21 mouse cellular contexts compared by ENCODE assay signal in genomic region chr1:134265797-134266196, GRCm38 (mm10). TPM values are rescaled to one million over a fixed set of nuclear protein-coding genes. Genes with fewer than 3 reads are reported as not detected.
DNase-seq lines count a peak whose midpoint lies in the region; ATAC-seq lines count a peak whose summit lies in the region.
"Had no signal": no experiment of that assay in that cellular context is flagged by ENCODE, and none has a peak within 500 bp of the region (broad histone marks: within the 10 kb centered on the region; RNA-seq: fewer than 3 reads in every experiment).

No protein-coding gene starts in this region.

- no peak for DNase-seq in frontal cortex, adult 2 months (ENCODE audit: extremely low spot score in 1 of 2, low spot score in 1 of 2)
- peak; percentile 28 for DNase-seq in retina, postnatal 1 day
- DNase-seq in retina, embryonic 14.5 days (ENCODE audit: low spot score) = no peak
- DNase-seq in gastrocnemius, postnatal 14 days = no peak
- DNase-seq: cerebellum, postnatal 14 days; heart, adult 11 months; kidney, adult 11 months; kidney, postnatal 10 days; layer of hippocampus, adult 9-11 months; right cerebral cortex, postnatal 14 days had no signal

- peak; percentile 69; the same call in 1 of the 2 replicates for ATAC-seq in frontal cortex, adult (ENCODE audit: low TSS enrichment)
- peak; percentile 63; the same call in 1 of the 2 replicates for ATAC-seq in midbrain, embryonic 13.5 days
- no peak for ATAC-seq in heart, embryonic 12.5 days (ENCODE audit: insufficient number of reproducible peaks, low FRiP score)
- ATAC-seq: lung, postnatal 0 days had no signal

- H3K27ac ChIP-seq in midbrain, embryonic 13.5 days = no peak overlapping the region
- no peak overlapping the region for H3K27ac ChIP-seq in heart, embryonic 12.5 days (ENCODE audit: poor library complexity, severe bottlenecking)
- H3K27ac ChIP-seq: heart, embryonic 15.5 days; liver, embryonic 15.5 days had no signal

- H3K9ac ChIP-seq in midbrain, embryonic 13.5 days (replicated peaks) = no peak overlapping the region
- no peak overlapping the region for H3K9ac ChIP-seq in heart, embryonic 12.5 days
- H3K9ac ChIP-seq: heart, embryonic 15.5 days; liver, embryonic 15.5 days had no signal

- H3K4me3 ChIP-seq in midbrain, embryonic 13.5 days (replicated peaks) = no peak overlapping the region
- no peak overlapping the region for H3K4me3 ChIP-seq in heart, embryonic 12.5 days
- H3K4me3 ChIP-seq: erythroblast, embryonic 14.5 days; heart, embryonic 15.5 days; liver, embryonic 15.5 days had no signal

- H3K27me3 ChIP-seq in midbrain, embryonic 13.5 days = no peaks in the 10 kb centered on the region
- H3K27me3 ChIP-seq in heart, embryonic 12.5 days (replicated peaks) = no peaks in the 10 kb centered on the region
- H3K27me3 ChIP-seq: heart, embryonic 15.5 days; liver, embryonic 15.5 days had no signal

- intact Hi-C loops in gastrocnemius, postnatal 14 days (cut with DNase I; ENCODE audit: low total_unique reads) = no loop called here

- H3K9me3 ChIP-seq in midbrain, embryonic 13.5 days = 0 out of 2 replicates have a peak, but pooled peaks cover 6% of the 10 kb centered on the region
- peaks cover 5% of the 10 kb centered on the region for H3K9me3 ChIP-seq in heart, embryonic 12.5 days (replicated peaks)
- H3K9me3 ChIP-seq: heart, embryonic 15.5 days; liver, embryonic 15.5 days had no signal

- peaks cover 6% of the 10 kb centered on the region for H3K4me1 ChIP-seq in midbrain, embryonic 13.5 days (replicated peaks)
- H3K4me1 ChIP-seq in heart, embryonic 12.5 days (replicated peaks) = no peaks in the 10 kb centered on the region
- H3K4me1 ChIP-seq: heart, embryonic 15.5 days; liver, embryonic 15.5 days had no signal

- WGBS in midbrain, embryonic 13.5 days = 60% methylated on average over 2 of the region's 2 CpGs
- 52% methylated on average over 2 of the region's 2 CpGs for WGBS in heart, embryonic 12.5 days

- no peak overlapping the region for H3K4me2 ChIP-seq in midbrain, embryonic 13.5 days (replicated peaks)
- H3K4me2 ChIP-seq in heart, embryonic 12.5 days = no peak overlapping the region
- H3K4me2 ChIP-seq: heart, embryonic 15.5 days; liver, embryonic 15.5 days had no signal

- no peaks in the 10 kb centered on the region for H3K36me3 ChIP-seq in midbrain, embryonic 13.5 days
- no peaks in the 10 kb centered on the region for H3K36me3 ChIP-seq in heart, embryonic 12.5 days
- H3K36me3 ChIP-seq: G1E; heart, embryonic 15.5 days; liver, embryonic 15.5 days had no signal

RNA-seq across cellular contexts. Expression of gene Myog, which starts 24.0 kb away (rescaled TPM):
- 0.14 and 0.15 TPM in 2 replicates for polyA plus RNA-seq in frontal cortex, adult 2 months (2012; rRNA removed)
- polyA plus RNA-seq in midbrain, embryonic 13.5 days (2015; fragmentation: Nextera tagmentation; extraction: Ambion mirVana) = not detected in 2 replicates
- polyA plus RNA-seq in heart, embryonic 12.5 days (2016; fragmentation: Nextera tagmentation; extraction: Ambion mirVana) = 1.2 and 2.1 TPM in 2 replicates
- 10 to 100 TPM; 67.9 to 75.3 TPM for total RNA-seq in gastrocnemius, postnatal 14 days (2021)
- total RNA-seq: G1E; hematopoietic stem cell, adult 5-6 weeks; left cerebral cortex, postnatal 10 days; megakaryocyte, adult 5-6 weeks had no signal
- polyA plus RNA-seq: erythroblast, embryonic 14.5 days; G1E; lung, postnatal 0 days had no signal

RNA-seq across cellular contexts. Expression of gene Adora1, which starts 30.6 kb away (rescaled TPM):
- 87.1 and 88.6 TPM in 2 replicates for polyA plus RNA-seq in frontal cortex, adult 2 months (2012; rRNA removed)
- 4.6 TPM in 2 replicates for polyA plus RNA-seq in midbrain, embryonic 13.5 days (2015; fragmentation: Nextera tagmentation; extraction: Ambion mirVana)
- 7.3 and 9.3 TPM in 2 replicates for polyA plus RNA-seq in heart, embryonic 12.5 days (2016; fragmentation: Nextera tagmentation; extraction: Ambion mirVana)
- under 1 TPM; 0.58 to 0.78 TPM for total RNA-seq in gastrocnemius, postnatal 14 days (2021)
- total RNA-seq: megakaryocyte, adult 5-6 weeks had no signal
- polyA plus RNA-seq: erythroblast, embryonic 14.5 days; G1E had no signal
